Mouse (Mus musculus): ENCODE results near the gene Sgpp1. TPM values are rescaled to one million over a fixed set of nuclear protein-coding genes. Genes with fewer than 3 reads are reported as not detected.

Gene Sgpp1
- total RNA-seq, 1 experiment: 4.8 TPM

DNA sequence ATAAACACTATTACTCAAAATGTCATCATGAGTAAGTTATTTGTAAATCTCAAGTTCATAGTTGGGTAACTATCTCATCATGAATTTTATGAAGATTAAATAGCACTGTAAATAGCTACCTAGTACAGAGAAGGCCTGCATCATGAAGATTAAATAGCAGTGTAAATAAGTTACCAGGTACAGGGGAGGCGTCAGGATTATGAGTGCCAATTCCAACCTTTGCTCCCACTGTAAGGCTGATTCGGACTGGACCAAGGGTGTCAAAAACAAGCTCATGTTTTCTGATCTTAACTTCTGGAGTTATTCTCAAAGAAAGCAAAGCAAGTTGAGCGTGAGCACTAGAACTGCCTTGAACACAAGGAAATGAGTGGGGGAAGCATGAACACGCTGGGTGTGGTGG is 51.9 kb downstream of the Sgpp1 start:
- in situ Hi-C loops (cut with MboI; ENCODE audit: low sequenced_read_pairs in 2 of 2, unreplicated experiment in 2 of 2): no loop called here
- no peak for DNase-seq (ENCODE audit: low read depth, low spot score)
- H3K4me1 ChIP-seq (ENCODE audit: control insufficient read depth in 2 of 2, insufficient read depth in 2 of 2, low read length in 2 of 2, poor library complexity in 1 of 2): no peaks in the 10 kb centered on the region
- no peak overlapping the region for H3K27ac ChIP-seq (ENCODE audit: insufficient read depth, low read depth, low read length, poor library complexity, severe bottlenecking)
- no peak overlapping the region for H3K9ac ChIP-seq (ENCODE audit: insufficient read depth, low read depth, low read length, poor library complexity, severe bottlenecking)
- H3K9me3 ChIP-seq (ENCODE audit: control insufficient read depth, insufficient read depth, low read depth, low read length): no peaks in the 10 kb centered on the region
- no peak for TF ChIP-seq MAFK (IDR thresholded peaks at IDR 0.05; ENCODE audit: insufficient read depth, low read depth, low read length)
- no peak for TF ChIP-seq ZC3H11A (IDR thresholded peaks at IDR 0.05; ENCODE audit: borderline replicate concordance, low read depth, low read length)
- TF ChIP-seq CHD2 (IDR thresholded peaks at IDR 0.05; ENCODE audit: low read depth, low read length): no peak
- TF ChIP-seq HCFC1 (IDR thresholded peaks at IDR 0.05; ENCODE audit: borderline replicate concordance, insufficient read depth, low read length): no peak
- TF ChIP-seq ZNF384 (IDR thresholded peaks at IDR 0.05; ENCODE audit: low read depth, low read length): no peak
- no peaks in the 10 kb centered on the region for H3K36me3 ChIP-seq (ENCODE audit: control insufficient read depth, insufficient read depth, low read length, poor library complexity, severe bottlenecking)
- no peak overlapping the region for H3K4me3 ChIP-seq (ENCODE audit: insufficient read depth in 1 of 2, low read depth in 1 of 2, low read length in 2 of 2, poor library complexity in 1 of 2, severe bottlenecking in 1 of 2)

DNA sequence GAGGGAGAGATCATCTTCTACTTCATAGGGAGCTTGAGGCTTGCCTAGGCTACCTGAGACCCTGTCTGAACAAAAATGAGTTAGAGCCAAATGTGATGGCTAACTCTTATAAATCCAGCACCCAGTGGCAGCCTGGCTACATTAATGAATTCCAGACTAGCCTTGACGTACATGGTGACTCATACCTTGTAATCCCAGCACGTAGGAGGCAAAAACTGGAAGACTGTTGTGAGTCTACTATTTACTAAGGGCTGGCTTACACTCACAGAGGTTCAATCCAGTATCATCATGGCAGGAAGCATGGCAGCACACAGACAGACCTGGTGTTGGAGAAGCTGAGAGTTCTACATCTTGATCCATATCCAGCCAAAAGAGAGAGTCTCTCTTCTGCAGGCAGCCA is 52.7 kb downstream of the Sgpp1 start:
- H3K9ac ChIP-seq (ENCODE audit: insufficient read depth, low read depth, low read length, poor library complexity, severe bottlenecking): no peak overlapping the region
- no peaks in the 10 kb centered on the region for H3K36me3 ChIP-seq (ENCODE audit: control insufficient read depth, insufficient read depth, low read length, poor library complexity, severe bottlenecking)
- TF ChIP-seq MAFK (IDR thresholded peaks at IDR 0.05; ENCODE audit: insufficient read depth, low read depth, low read length) (no peak), CHD2 (IDR thresholded peaks at IDR 0.05; ENCODE audit: low read depth, low read length) (no peak), ZNF384 (IDR thresholded peaks at IDR 0.05; ENCODE audit: low read depth, low read length) (no peak), HCFC1 (IDR thresholded peaks at IDR 0.05; ENCODE audit: borderline replicate concordance, insufficient read depth, low read length) (no peak), ZC3H11A (IDR thresholded peaks at IDR 0.05; ENCODE audit: borderline replicate concordance, low read depth, low read length) (no peak)
- H3K4me1 ChIP-seq (ENCODE audit: control insufficient read depth in 2 of 2, insufficient read depth in 2 of 2, low read length in 2 of 2, poor library complexity in 1 of 2): no peaks in the 10 kb centered on the region
- DNase-seq (ENCODE audit: low read depth, low spot score): no peak
- H3K27ac ChIP-seq (ENCODE audit: insufficient read depth, low read depth, low read length, poor library complexity, severe bottlenecking): no peak overlapping the region
- in situ Hi-C loops (cut with MboI; ENCODE audit: low sequenced_read_pairs in 2 of 2, unreplicated experiment in 2 of 2): no loop called here
- H3K9me3 ChIP-seq (ENCODE audit: control insufficient read depth, insufficient read depth, low read depth, low read length): no peaks in the 10 kb centered on the region
- H3K4me3 ChIP-seq (ENCODE audit: insufficient read depth in 1 of 2, low read depth in 1 of 2, low read length in 2 of 2, poor library complexity in 1 of 2, severe bottlenecking in 1 of 2): no peak overlapping the region

DNA sequence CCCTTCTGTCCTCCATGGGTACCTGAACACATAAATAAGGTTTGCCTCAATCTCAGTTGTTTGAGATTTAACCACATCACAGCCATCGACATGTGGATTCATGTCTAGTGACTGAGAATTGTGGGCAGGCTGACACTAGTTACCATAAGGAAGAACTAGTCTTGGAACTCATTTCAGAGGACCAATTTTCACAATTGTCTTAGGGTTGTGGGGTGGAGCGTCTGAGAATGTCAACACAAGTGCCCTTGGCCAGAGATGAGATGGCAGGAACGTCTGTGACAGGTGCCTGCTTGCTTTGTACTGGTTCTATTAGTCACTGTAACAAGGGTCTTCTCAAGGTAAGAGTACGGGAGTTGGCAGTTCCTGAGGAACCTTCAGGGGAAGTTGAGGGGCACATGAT is 54.4 kb downstream of the Sgpp1 start:
- in situ Hi-C loops (cut with MboI; ENCODE audit: low sequenced_read_pairs in 2 of 2, unreplicated experiment in 2 of 2): no loop called here
- H3K4me1 ChIP-seq (ENCODE audit: control insufficient read depth in 2 of 2, insufficient read depth in 2 of 2, low read length in 2 of 2, poor library complexity in 1 of 2): 0 out of 4 replicates have a peak, but pooled peaks cover 0 to 2% of the 10 kb centered on the region in 2 experiments
- no peak overlapping the region for H3K27ac ChIP-seq (ENCODE audit: insufficient read depth, low read depth, low read length, poor library complexity, severe bottlenecking)
- H3K4me3 ChIP-seq (ENCODE audit: insufficient read depth in 1 of 2, low read depth in 1 of 2, low read length in 2 of 2, poor library complexity in 1 of 2, severe bottlenecking in 1 of 2): no peak overlapping the region
- TF ChIP-seq HCFC1 (IDR thresholded peaks at IDR 0.05; ENCODE audit: borderline replicate concordance, insufficient read depth, low read length): no peak
- TF ChIP-seq CHD2 (IDR thresholded peaks at IDR 0.05; ENCODE audit: low read depth, low read length): no peak
- TF ChIP-seq MAFK (IDR thresholded peaks at IDR 0.05; ENCODE audit: insufficient read depth, low read depth, low read length): no peak
- TF ChIP-seq ZC3H11A (IDR thresholded peaks at IDR 0.05; ENCODE audit: borderline replicate concordance, low read depth, low read length): no peak
- no peak for TF ChIP-seq ZNF384 (IDR thresholded peaks at IDR 0.05; ENCODE audit: low read depth, low read length)
- no peaks in the 10 kb centered on the region for H3K36me3 ChIP-seq (ENCODE audit: control insufficient read depth, insufficient read depth, low read length, poor library complexity, severe bottlenecking)
- no peak overlapping the region for H3K9ac ChIP-seq (ENCODE audit: insufficient read depth, low read depth, low read length, poor library complexity, severe bottlenecking)
- H3K9me3 ChIP-seq (ENCODE audit: control insufficient read depth, insufficient read depth, low read depth, low read length): no peaks in the 10 kb centered on the region
- no peak for DNase-seq (ENCODE audit: low read depth, low spot score)

DNA sequence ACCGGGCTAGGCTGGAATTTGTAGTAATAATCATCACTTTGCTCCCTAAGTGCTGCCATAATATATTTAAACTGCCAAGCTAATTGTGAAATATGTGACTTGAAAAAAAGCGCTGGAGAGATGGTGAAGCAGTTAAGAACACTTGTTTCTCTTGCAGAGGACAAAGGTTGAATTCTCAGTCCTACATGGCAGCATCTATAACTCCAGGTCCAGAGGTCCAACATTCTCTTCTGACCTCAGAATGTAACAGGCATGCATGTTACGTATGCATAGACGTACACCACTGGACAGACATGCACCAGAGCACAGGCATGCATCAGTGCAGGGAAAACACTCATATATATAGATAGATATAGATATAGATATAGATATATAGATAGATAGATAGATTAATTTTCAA is 57.1 kb downstream of the Sgpp1 start:
- Histone ChIP-seq H3K9me3 (ENCODE audit: control insufficient read depth, insufficient read depth, low read depth, low read length) (no peaks in the 10 kb centered on the region), H3K4me1 (ENCODE audit: control insufficient read depth in 2 of 2, insufficient read depth in 2 of 2, low read length in 2 of 2, poor library complexity in 1 of 2) (0 out of 4 replicates have a peak, but pooled peaks cover 0 to 2% of the 10 kb centered on the region in 2 experiments), H3K36me3 (ENCODE audit: control insufficient read depth, insufficient read depth, low read length, poor library complexity, severe bottlenecking) (no peaks in the 10 kb centered on the region), H3K4me3 (ENCODE audit: insufficient read depth in 1 of 2, low read depth in 1 of 2, low read length in 2 of 2, poor library complexity in 1 of 2, severe bottlenecking in 1 of 2) (no peak overlapping the region), H3K27ac (ENCODE audit: insufficient read depth, low read depth, low read length, poor library complexity, severe bottlenecking) (no peak overlapping the region), H3K9ac (ENCODE audit: insufficient read depth, low read depth, low read length, poor library complexity, severe bottlenecking) (no peak overlapping the region)
- in situ Hi-C loops (cut with MboI; ENCODE audit: low sequenced_read_pairs in 2 of 2, unreplicated experiment in 2 of 2): no loop called here
- TF ChIP-seq ZC3H11A (IDR thresholded peaks at IDR 0.05; ENCODE audit: borderline replicate concordance, low read depth, low read length) (no peak), MAFK (IDR thresholded peaks at IDR 0.05; ENCODE audit: insufficient read depth, low read depth, low read length) (no peak), CHD2 (IDR thresholded peaks at IDR 0.05; ENCODE audit: low read depth, low read length) (no peak), ZNF384 (IDR thresholded peaks at IDR 0.05; ENCODE audit: low read depth, low read length) (no peak), HCFC1 (IDR thresholded peaks at IDR 0.05; ENCODE audit: borderline replicate concordance, insufficient read depth, low read length) (no peak)
- no peak for DNase-seq (ENCODE audit: low read depth, low spot score)

DNA sequence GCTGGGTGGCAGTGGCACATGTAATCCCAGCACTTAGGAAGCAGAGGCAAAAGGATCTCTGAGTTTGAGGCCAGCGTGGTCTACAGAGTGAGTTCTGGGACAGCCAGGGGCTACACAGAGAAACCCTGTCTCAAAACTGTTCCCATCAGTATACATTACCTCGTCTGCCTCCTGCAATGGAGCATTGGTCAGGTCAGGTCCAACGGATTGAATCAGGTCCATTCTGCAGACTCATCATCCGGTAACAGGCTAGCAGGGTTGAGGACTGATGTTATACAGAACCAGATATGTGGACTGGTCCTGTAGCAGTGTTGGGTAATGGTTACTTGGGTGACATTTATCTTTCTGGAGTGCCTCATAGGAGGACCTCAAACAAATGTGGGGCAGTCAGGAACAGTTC is 62.9 kb downstream of the Sgpp1 start:
- Histone ChIP-seq H3K36me3 (ENCODE audit: control insufficient read depth, insufficient read depth, low read length, poor library complexity, severe bottlenecking) (no peaks in the 10 kb centered on the region), H3K4me1 (ENCODE audit: control insufficient read depth in 2 of 2, insufficient read depth in 2 of 2, low read length in 2 of 2, poor library complexity in 1 of 2) (peaks cover 0 to 2% of the 10 kb centered on the region in 2 experiments; a peak in 1 of 4 replicates), H3K9me3 (ENCODE audit: control insufficient read depth, insufficient read depth, low read depth, low read length) (no peaks in the 10 kb centered on the region), H3K9ac (ENCODE audit: insufficient read depth, low read depth, low read length, poor library complexity, severe bottlenecking) (no peak overlapping the region), H3K4me3 (ENCODE audit: insufficient read depth in 1 of 2, low read depth in 1 of 2, low read length in 2 of 2, poor library complexity in 1 of 2, severe bottlenecking in 1 of 2) (no peak overlapping the region), H3K27ac (ENCODE audit: insufficient read depth, low read depth, low read length, poor library complexity, severe bottlenecking) (no peak overlapping the region)
- in situ Hi-C loops (cut with MboI; ENCODE audit: low sequenced_read_pairs in 2 of 2, unreplicated experiment in 2 of 2): no loop called here
- DNase-seq (ENCODE audit: low read depth, low spot score): no peak
- TF ChIP-seq ZC3H11A (IDR thresholded peaks at IDR 0.05; ENCODE audit: borderline replicate concordance, low read depth, low read length) (no peak), MAFK (IDR thresholded peaks at IDR 0.05; ENCODE audit: insufficient read depth, low read depth, low read length) (no peak), ZNF384 (IDR thresholded peaks at IDR 0.05; ENCODE audit: low read depth, low read length) (no peak), HCFC1 (IDR thresholded peaks at IDR 0.05; ENCODE audit: borderline replicate concordance, insufficient read depth, low read length) (no peak), CHD2 (IDR thresholded peaks at IDR 0.05; ENCODE audit: low read depth, low read length) (no peak)

Measured in ES-E14 (cell line).